Mouse (Mus musculus) gastrocnemius, postnatal 36 days (tissue): Measurements from ENCODE around the gene Ap1s3. TPM values are rescaled to one million over a fixed set of nuclear protein-coding genes. Genes with fewer than 3 reads are reported as not detected.

Experiments
- DNase-seq, 2 experiments: peaks; one replicate each; pipeline ENCODE4 v3.0.0; 2022
- intact Hi-C: fragments of 180-260 bp; cut with DNase I; formaldehyde crosslinking; loops from one replicate; pipeline ENCODE4 v1.15.1; 2025
- long read RNA-seq, 2 experiments: library from polyadenylated mRNA; stranded (forward); transcript quantifications; one replicate each; pipeline ENCODE4 v2.0.0; 2021
- total RNA-seq, 2 experiments: library from RNA; stranded (reverse); gene quantifications; 2 replicates each; pipeline ENCODE4 v1.2.3; 2021

Gene Ap1s3
- not detected for total RNA-seq
- long read RNA-seq, experiment 1: 0 reads
- long read RNA-seq, experiment 2: 0 reads

GRCm38 (mm10) chr1:79671543-79672337 is at the start of gene Ap1s3:
Gene Ap1s3, minus strand, starts transcription at chr1:79671972.
- intact Hi-C loops: no loop called here
- no peak for DNase-seq

DNA sequence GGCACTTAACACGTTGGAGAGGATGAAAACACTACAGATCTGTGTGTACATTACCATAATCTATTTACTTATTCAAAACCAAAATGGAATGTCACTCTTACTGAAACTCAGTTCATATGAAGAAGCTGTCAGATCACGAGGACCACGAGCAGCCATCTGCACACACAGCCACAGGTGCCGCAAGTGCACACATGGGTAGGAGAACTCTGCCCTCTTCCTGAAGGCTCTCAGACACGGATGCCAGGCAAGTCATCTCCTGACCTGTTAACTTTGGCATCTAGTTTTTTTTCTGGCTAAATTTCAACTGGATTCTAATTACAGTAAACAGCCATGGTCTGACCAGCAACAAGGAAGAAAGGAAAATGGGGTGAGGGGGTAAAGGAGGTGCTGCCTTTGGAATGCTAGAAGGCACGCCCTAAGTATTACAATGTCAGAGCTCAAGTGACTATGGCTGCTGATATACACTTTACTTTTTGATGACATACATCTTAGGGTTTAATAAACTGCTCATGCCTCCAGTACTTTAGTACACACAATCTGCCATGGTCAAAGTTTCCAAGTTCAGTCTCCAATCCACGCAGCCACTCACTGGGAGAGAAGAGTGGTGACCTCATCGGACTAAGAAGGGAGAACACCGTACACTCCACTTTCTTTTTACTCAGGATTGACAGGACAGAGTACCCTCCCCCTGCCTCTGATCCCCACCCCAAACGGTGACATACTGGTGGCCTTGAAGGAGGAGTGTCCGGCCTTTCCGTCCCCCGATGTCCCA is 42.6 kb upstream of the Ap1s3 start:
- DNase-seq: no peak
- intact Hi-C loops: no loop called here

- no peak for DNase-seq
- intact Hi-C loops: no loop called here
These were observed 41.3 kb upstream of the Ap1s3 start for GRCm38 (mm10) chr1:79713081-79713480.

GRCm38 (mm10) chr1:79711147-79712126 is 39.7 kb upstream of the Ap1s3 start:
- intact Hi-C loops: no loop called here

DNA sequence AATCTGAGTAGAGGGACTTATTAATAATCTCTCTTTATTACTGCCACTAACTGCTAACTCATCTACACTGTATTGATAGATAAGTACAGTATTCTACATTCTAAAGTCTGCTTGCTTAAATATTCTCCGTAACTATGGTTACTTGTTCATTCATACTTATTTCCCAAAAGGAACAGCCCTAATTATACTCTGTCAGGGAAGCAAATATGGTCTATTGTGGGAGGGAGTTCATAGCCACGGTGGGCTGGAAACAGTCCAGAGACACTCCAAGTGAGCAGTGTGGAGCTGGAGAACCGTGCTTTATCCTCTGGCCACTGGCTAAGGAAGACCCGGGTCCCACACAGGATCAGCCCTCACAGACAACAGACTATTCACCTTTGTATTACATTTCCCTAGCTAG is 38.9 kb upstream of the Ap1s3 start:
- DNase-seq: no peak
- intact Hi-C loops: no loop called here

More at GRCm38 (mm10) chr1:79711147-79712126, 39.7 kb upstream of the Ap1s3 start:
- DNase-seq: no peak

GRCm38 (mm10) chr1:79710216-79710615 is 38.4 kb upstream of the Ap1s3 start:
- no peak for DNase-seq
- intact Hi-C loops: no loop called here

DNA sequence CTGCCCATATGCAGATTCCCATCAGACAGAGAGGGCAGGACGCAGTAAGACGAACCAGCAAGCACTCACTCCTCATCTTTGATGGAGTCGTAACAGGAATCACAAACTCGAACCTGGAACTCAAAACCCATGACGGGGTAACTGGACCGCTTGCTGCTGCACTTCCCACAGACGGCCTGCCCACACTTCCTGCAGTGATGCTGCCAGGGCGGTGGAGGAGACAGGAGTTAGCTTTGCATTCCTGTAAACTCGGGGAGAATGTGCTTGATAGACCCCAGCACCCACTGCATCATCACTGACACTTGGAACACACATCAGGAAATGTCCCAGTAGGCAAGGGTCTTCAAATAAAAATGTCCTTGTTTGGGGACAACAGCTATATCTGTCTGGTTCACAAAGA is 35.6 kb upstream of the Ap1s3 start:
- no peak for DNase-seq
- intact Hi-C loops: loop anchor here (5.0 to 10.0 kb wide), 3 partner anchors 55 to 397 kb away; partner anchors contain the start of genes Mrpl44 and Wdfy1

DNA sequence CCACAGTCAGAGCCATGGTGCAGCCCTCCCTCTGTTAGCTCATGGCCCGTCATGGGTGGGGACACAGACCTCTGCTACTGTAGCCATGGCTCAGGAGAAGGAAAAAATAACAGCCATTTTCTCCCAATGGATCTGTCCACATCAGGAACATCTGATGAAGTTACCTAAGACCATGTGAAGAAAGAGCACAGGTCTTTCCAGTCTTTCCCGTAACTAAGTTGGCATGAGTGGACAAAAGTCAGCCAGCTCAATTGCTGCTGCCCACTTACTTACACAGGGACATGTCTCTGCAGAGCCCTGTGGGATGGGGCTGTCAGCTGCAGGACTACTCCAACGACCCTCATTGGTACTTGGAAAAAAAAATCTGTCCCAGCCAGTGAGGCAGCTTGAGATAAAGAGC is 34.9 kb upstream of the Ap1s3 start:
- DNase-seq: no peak
- intact Hi-C loops: loop anchor here (5.0 to 10.0 kb wide), 3 partner anchors 56 to 398 kb away; partner anchors contain the start of genes Mrpl44 and Wdfy1

DNA sequence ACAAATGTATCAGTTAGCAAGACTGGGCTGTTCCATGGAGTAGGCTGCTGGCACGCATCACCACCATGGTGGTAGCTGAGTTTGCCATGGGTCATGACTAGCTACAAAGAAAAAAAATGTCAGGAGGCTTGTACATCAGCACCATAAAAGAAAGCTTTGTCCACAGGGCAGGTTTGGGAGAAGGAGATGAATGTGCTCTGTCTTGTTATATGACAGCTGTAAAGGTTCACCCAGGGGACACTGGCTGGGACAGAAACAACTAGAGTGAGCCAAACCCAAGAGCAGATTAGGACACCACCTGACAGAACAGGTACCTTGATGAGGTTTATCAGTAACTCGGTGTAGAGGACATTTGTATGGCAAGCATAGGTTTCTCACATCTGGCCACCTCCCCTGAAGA is 32.9 kb upstream of the Ap1s3 start:
- intact Hi-C loops: loop anchor here (5.0 to 10.0 kb wide), 3 partner anchors 58 to 400 kb away; partner anchors contain the start of genes Mrpl44 and Wdfy1
- DNase-seq: no peak

- DNase-seq: no peak
- intact Hi-C loops: loop anchor here (10.0 kb wide), 1 partner anchor 401 kb away; no protein-coding TSS in a partner anchor
These were observed 31.7 kb upstream of the Ap1s3 start for GRCm38 (mm10) chr1:79703520-79703919.

- DNase-seq: no peak
- intact Hi-C loops: no loop called here
These were observed 26.7 kb upstream of the Ap1s3 start for GRCm38 (mm10) chr1:79698506-79698905.

- no peak for DNase-seq
- intact Hi-C loops: no loop called here
These were observed 25.6 kb upstream of the Ap1s3 start for GRCm38 (mm10) chr1:79697382-79697781.

- DNase-seq: no peak
- intact Hi-C loops: no loop called here
These were observed 25.2 kb upstream of the Ap1s3 start for GRCm38 (mm10) chr1:79696933-79697332.

DNA sequence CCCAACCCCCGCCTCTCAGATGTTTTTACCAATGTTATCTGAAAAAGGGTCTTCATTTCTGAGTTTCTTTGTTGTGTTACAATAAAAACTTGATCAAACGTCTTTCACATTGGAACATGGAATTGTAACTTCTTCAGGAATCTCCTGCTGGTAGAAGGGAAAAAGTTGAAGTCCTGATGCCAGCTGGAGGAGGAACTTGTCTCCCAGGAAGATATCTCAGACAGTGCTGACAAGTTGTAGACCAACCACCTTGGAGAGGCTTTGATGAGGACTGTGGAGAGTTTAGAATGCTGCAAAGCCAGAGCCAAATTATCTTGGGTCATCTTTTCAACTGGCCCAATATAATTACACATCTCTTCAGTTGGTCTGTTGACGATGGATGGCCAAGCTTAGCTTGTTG is 20.7 kb upstream of the Ap1s3 start:
- DNase-seq: no peak
- intact Hi-C loops: no loop called here

- intact Hi-C loops: no loop called here
- no peak for DNase-seq
These were observed 15.5 kb upstream of the Ap1s3 start for GRCm38 (mm10) chr1:79687254-79687653.

DNA sequence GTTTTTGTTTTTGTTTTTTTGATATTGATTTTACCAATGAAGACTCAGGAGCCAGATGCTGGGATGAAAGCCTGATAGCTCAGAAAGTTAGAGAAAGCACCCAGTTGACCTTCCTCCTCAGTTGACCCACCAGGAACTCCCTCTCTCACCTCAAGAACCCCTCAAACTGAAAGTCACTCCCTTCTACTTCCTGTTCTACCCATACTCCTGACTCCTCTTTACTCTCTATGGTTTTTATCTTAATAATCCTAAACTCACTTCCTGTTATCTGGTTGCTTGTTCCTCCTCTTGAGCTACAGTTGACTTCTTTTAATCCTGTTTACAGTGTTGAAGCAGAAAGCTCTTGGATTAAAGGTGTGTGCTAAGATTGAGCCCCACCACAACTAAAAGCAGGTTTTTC is 12.3 kb upstream of the Ap1s3 start:
- intact Hi-C loops: loop anchor here (5.0 kb wide), 1 partner anchor 957 kb away; no protein-coding TSS in a partner anchor
- no peak for DNase-seq

DNA sequence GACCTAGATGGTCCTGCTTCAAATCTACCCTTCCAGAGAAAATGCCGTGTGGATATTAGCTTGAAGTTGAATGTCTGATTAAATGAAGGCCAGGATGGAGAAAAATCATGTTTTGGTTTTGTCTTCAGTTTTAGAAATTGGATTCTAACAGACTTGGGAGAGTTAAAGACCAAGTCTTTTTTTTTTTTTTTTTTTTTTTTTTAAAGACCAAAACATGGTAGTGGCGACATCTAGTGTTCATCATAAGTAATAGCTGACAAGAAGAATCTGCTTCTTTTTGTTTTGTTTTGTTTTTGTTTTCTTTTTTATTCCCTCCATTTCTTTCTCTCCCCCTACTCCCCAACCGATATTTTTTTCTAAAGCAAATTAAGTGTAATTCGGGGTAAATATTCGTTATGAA is 11.2 kb upstream of the Ap1s3 start:
- intact Hi-C loops: loop anchor here (5.0 kb wide), 1 partner anchor 956 kb away; no protein-coding TSS in a partner anchor
- DNase-seq: no peak

GRCm38 (mm10) chr1:79680777-79681176 is 9.0 kb upstream of the Ap1s3 start:
- intact Hi-C loops: loop anchor here (5.0 kb wide), 1 partner anchor 953 kb away; no protein-coding TSS in a partner anchor
- no peak for DNase-seq

DNA sequence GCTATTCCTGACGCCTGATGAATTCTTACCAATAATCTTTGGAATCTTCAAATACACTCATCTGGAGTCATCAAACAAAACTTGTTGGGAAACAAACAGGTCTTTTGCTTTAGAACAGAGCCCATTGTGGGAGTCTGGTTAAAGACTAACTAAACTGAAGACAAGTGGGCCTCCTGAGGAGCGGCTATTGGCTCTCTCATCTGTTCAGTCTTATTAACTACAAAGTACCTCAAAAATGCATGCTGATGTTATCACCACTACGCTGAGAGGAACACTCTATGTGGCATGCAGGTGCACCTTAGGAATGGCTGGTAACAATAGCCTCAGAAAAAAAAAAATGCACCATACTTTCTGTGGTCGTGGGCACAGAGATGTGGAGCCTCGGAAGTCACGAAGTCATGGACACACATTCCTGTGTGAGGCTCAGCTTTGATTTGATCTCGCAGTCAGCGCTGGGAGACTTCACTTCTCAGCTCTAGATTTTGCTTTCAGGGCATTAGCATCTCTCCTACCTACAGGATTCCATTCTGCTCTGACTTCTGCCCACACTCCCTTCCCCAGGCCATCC is 6.4 kb upstream of the Ap1s3 start:
- intact Hi-C loops: no loop called here
- no peak for DNase-seq

DNA sequence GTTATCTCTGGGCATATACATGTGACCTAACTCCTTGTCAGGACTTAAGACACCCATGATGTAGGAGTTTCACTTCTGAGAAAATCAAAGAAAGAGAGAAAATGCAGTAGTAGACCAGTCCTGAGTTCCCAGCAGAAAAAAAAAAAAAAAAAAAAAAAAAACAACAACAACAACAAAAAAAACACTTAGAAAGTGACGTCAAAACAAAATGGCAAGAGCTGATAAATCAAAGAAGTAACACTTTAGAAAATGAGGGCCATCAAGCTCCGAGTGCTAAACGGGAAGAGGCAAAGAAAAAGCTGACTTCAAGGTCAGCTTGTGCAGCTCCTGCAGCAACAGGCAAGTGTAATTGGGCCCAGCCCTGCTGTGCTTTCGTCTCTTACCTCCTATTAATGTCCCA is 3.9 kb upstream of the Ap1s3 start:
- no peak for DNase-seq
- intact Hi-C loops: no loop called here
